Mouse (Mus musculus): ENCODE measurements at regions not wholly inside any gene's neighbourhood (a gene's known extent, or its start where the extent isn't known, plus 50 kb on each side); places are given as distances from the start of the nearest gene placed in this dataset.
"Not testable (repeated sequence)": the region's sequence is repeated elsewhere in the genome, so short reads cannot be mapped to it uniquely, and the experiment has no call there.

DNA sequence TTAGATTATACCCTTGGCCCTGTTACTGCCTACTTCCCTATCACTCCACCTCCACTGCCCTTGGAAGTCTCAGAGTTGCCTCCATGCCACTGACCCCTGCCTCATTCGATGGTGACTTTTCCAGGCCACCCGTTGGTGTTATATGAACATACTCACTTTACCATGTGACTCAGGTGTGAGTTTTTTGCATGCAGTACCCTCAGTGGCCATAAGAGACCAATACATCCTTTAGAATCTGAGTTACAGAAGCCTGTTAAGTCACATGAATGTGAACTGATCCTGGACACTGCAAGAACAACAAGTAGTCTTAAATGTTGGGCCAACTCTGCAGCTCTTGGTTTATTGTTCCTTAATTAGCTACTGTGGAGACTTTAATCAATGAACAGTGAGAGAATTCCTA, 167.6 kb downstream of the Crisp4 start:
- ATAC-seq: no peak

DNA sequence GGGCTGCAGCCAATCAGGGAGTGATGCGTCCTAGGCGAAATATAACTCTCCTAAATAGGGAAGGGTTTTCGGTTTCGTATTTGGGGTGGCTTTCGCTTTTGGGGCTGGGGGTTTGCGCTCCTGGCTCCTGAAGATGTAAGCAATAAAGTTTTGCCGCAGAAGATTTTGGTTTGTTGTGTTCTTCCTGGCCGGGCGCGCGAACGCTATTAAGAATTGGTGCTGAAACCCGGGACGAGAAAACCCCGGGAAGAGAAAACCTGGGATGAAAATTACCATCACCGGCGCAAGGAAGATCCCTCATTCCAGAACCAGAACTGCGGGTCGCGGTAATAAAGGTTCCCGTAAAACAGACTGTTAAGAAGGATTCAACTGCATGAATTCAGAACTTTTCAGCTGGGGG, 188.8 kb downstream of the Crisp4 start:
- H3K36me3 ChIP-seq (ENCODE audit: control insufficient read depth, insufficient read depth); H3K4me1 ChIP-seq (replicated peaks; ENCODE audit: control insufficient read depth, insufficient read depth, low read length); H3K4me3 ChIP-seq (ENCODE audit: low read depth, low read length); H3K9me3 ChIP-seq (ENCODE audit: control insufficient read depth); H3K27ac ChIP-seq (ENCODE audit: low read depth, low read length); H3K9ac ChIP-seq (ENCODE audit: low read depth, low read length); ATAC-seq; H3K4me2 ChIP-seq (replicated peaks; ENCODE audit: low read depth); H3K27me3 ChIP-seq (replicated peaks; ENCODE audit: control insufficient read depth, insufficient read depth, low read length): not testable (repeated sequence)
- 97% methylated on average over 12 of the region's 21 CpGs for WGBS

More for the DNA sequence above, 167.6 kb downstream of the Crisp4 start:
- H3K4me2 ChIP-seq (replicated peaks; ENCODE audit: low read depth): no peak overlapping the region
- no peak for TF ChIP-seq CTCF (IDR thresholded peaks at IDR 0.05; ENCODE audit: low read depth)
- H3K9ac ChIP-seq (ENCODE audit: low read depth, low read length): no peak overlapping the region
- no peaks in the 10 kb centered on the region for H3K36me3 ChIP-seq (ENCODE audit: control insufficient read depth, insufficient read depth)
- H3K4me1 ChIP-seq (replicated peaks; ENCODE audit: control insufficient read depth, insufficient read depth, low read length): no peaks in the 10 kb centered on the region
- WGBS: 71% methylated on average over 2 of the region's 2 CpGs
- no peaks in the 10 kb centered on the region for H3K9me3 ChIP-seq (ENCODE audit: control insufficient read depth)
- no peak overlapping the region for H3K27ac ChIP-seq (ENCODE audit: low read depth, low read length)
- no peaks in the 10 kb centered on the region for H3K27me3 ChIP-seq (replicated peaks; ENCODE audit: control insufficient read depth, insufficient read depth, low read length)
- H3K4me3 ChIP-seq (ENCODE audit: low read depth, low read length): no peak overlapping the region

- H3K4me3 ChIP-seq (ENCODE audit: low read depth, low read length); H3K9me3 ChIP-seq (ENCODE audit: control insufficient read depth); H3K9ac ChIP-seq (ENCODE audit: low read depth, low read length); ATAC-seq; H3K27me3 ChIP-seq (replicated peaks; ENCODE audit: control insufficient read depth, insufficient read depth, low read length); H3K36me3 ChIP-seq (ENCODE audit: control insufficient read depth, insufficient read depth); H3K4me1 ChIP-seq (replicated peaks; ENCODE audit: control insufficient read depth, insufficient read depth, low read length); H3K4me2 ChIP-seq (replicated peaks; ENCODE audit: low read depth); H3K27ac ChIP-seq (ENCODE audit: low read depth, low read length): not testable (repeated sequence)
- WGBS: 85% methylated on average over 4 of the region's 4 CpGs
Observed at GRCm38 (mm10) chr1:17932108-17932810, 213.4 kb downstream of the Crisp4 start.

Measured in intestine, postnatal 0 days (tissue).